8 mouse cellular contexts compared by ENCODE assay signal in the genomic region with DNA sequence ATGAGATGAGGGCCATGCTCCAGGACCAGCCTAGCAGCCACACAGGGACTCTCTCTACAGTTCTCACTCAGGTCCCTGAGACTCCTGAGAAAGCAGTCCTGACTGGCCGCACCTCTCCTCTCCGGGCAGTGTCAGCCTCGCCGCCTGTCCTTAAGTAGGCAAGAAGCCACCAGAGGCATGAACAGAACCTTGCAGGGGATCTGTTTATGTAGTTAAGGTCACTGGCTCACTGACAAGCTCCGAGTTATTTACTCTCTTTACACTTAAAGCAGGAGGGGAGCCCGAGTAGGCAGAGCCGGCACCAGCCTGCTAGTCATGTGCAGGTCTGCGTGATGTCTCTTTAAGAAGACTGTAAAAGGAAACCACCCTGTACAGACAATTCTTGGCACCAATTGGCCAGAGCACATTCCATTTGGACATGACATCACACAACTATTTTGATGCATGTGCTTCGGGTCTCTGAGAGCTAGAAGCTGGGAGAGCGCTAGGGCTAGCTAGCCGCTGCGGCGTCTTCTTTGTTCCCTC.
DNase-seq lines count a peak whose midpoint lies in the region; ATAC-seq lines count a peak whose summit lies in the region.
"Had no signal": no experiment of that assay in that cellular context is flagged by ENCODE, and none has a peak within 500 bp of the region (broad histone marks: within the 10 kb centered on the region; RNA-seq: fewer than 3 reads in every experiment).

No protein-coding gene starts in this region.

- no peaks in the 10 kb centered on the region for H3K27me3 ChIP-seq in forebrain, embryonic 14.5 days (replicated peaks; ENCODE audit: control insufficient read depth, insufficient read depth, low read length)

- DNase-seq in Muller cell, postnatal 12 days (ENCODE audit: inconsistent ontology term), result peak; percentile 79
- peak; percentile 71 for DNase-seq in adrenal gland, postnatal 14 days
- peak; percentile 68 for DNase-seq in forebrain, embryonic 14.5 days (ENCODE audit: low spot score)
- DNase-seq in heart, postnatal 10 days, result peak; percentile 84 to 89
- DNase-seq in kidney, postnatal 4 days, result peak; percentile 65 to 77
- peak; percentile 66 for DNase-seq in mesoderm, embryonic 11.5 days (ENCODE audit: low read depth, low spot score)
- peak; percentile 59 for DNase-seq in urinary bladder, postnatal 14 days (ENCODE audit: low spot score)

- no peak overlapping the region for H3K4me3 ChIP-seq in forebrain, embryonic 14.5 days (ENCODE audit: low read depth, low read length)
- H3K4me3 ChIP-seq: erythroblast, embryonic 14.5 days had no signal

- intact Hi-C loops in heart, postnatal 10 days (cut with DNase I), result no loop called here

- no peaks in the 10 kb centered on the region for H3K36me3 ChIP-seq in forebrain, embryonic 14.5 days (ENCODE audit: control insufficient read depth, insufficient read depth, low read length)

- H3K9me3 ChIP-seq in forebrain, embryonic 14.5 days (replicated peaks; ENCODE audit: control insufficient read depth, low read length), result no peaks in the 10 kb centered on the region

- no peak overlapping the region for H3K9ac ChIP-seq in forebrain, embryonic 14.5 days (ENCODE audit: low read length)

- no peak overlapping the region for H3K27ac ChIP-seq in forebrain, embryonic 14.5 days (ENCODE audit: low read depth, low read length)

- no peak overlapping the region; the same call in 1 of the 2 replicates for H3K4me2 ChIP-seq in forebrain, embryonic 14.5 days (ENCODE audit: low read length)

- no peaks in the 10 kb centered on the region; the same call in 1 of the 2 replicates for H3K4me1 ChIP-seq in forebrain, embryonic 14.5 days (ENCODE audit: control insufficient read depth, insufficient read depth, low read length)

- 75% methylated on average over 13 of the region's 13 CpGs for WGBS in forebrain, embryonic 14.5 days

- ATAC-seq in forebrain, embryonic 14.5 days, result 0 out of 2 replicates have a peak, but pooled peaks have one; percentile 54
